Mouse (Mus musculus): ENCODE results near the gene Wapl. TPM values are rescaled to one million over a fixed set of nuclear protein-coding genes. Genes with fewer than 3 reads are reported as not detected.

Gene Wapl
- total and polyA plus RNA-seq, 3 experiments = 77.7 to 114 (median 79.2) TPM

- H3K27ac ChIP-seq (ENCODE audit: insufficient read depth, low read depth) = no peak overlapping the region
- H3K4me1 ChIP-seq (ENCODE audit: control insufficient read depth in 1 of 2, insufficient read depth in 2 of 2) = peaks cover 0 to 2% of the 10 kb centered on the region in 2 experiments; a peak in 1 of 4 replicates
- H3K9ac ChIP-seq (ENCODE audit: insufficient read depth, low read depth) = no peak overlapping the region
- no peaks in the 10 kb centered on the region for H3K27me3 ChIP-seq (replicated peaks)
- in situ Hi-C loops (cut with MboI; ENCODE audit: low pct_ligation_motif_present, low pct_unique_long_range_greater_than_20kb, low sequenced_read_pairs) = loop anchor here (10.0 kb wide), 1 partner anchor 48 kb away; the partner anchor contains the start of gene Wapl
- H3K9me3 ChIP-seq (replicated peaks; ENCODE audit: low read length) = no peaks in the 10 kb centered on the region
- dilution Hi-C loops (cut with MboI; ENCODE audit: extremely low pct_ligation_motif_present, extremely low pct_unique_long_range_greater_than_20kb, low sequenced_read_pairs) = no loop called here
- H3K4me3 ChIP-seq (replicated peaks in 1 of 3; ENCODE audit: low read depth in 2 of 3, low read length in 2 of 3, poor library complexity in 1 of 3) = no peak overlapping the region
- no peak overlapping the region for H3K4me2 ChIP-seq (ENCODE audit: insufficient read depth, low read depth, poor library complexity, severe bottlenecking)
- DNase-seq (ENCODE audit: extremely low read depth) = no peak
- no peaks in the 10 kb centered on the region for H3K36me3 ChIP-seq (replicated peaks in 1 of 2; ENCODE audit: control insufficient read depth in 1 of 2, insufficient read depth in 1 of 2, low read length in 1 of 2)
- H3K79me2 ChIP-seq (replicated peaks; ENCODE audit: control insufficient read depth, extremely low read depth, insufficient read depth, poor library complexity, severe bottlenecking) = no peaks in the 10 kb centered on the region
- TF ChIP-seq JUND (conservative IDR thresholded peaks at IDR 0.05; ENCODE audit: low read depth, low read length) = no peak
- TF ChIP-seq E2F4 (IDR thresholded peaks at IDR 0.05; ENCODE audit: insufficient replicate concordance, low read depth, low read length) = no peak
- TF ChIP-seq ZKSCAN1 (IDR thresholded peaks at IDR 0.05; ENCODE audit: borderline replicate concordance, low read depth, low read length) = no peak
- no peak for TF ChIP-seq USF1 (IDR thresholded peaks at IDR 0.05; ENCODE audit: low read depth, low read length)
- no peak for TF ChIP-seq ZNF384 (IDR thresholded peaks at IDR 0.05; ENCODE audit: low read depth, low read length)
- TF ChIP-seq UBTF (IDR thresholded peaks at IDR 0.05; ENCODE audit: low read depth, low read length) = no peak
- no peak for TF ChIP-seq MAX (IDR thresholded peaks at IDR 0.05; ENCODE audit: low read length)
- TF ChIP-seq KAT2A (IDR thresholded peaks at IDR 0.05; ENCODE audit: insufficient replicate concordance, low read length) = no peak
- no peak for TF ChIP-seq PAX5 (IDR thresholded peaks at IDR 0.05; ENCODE audit: low read length)
- no peak for TF ChIP-seq TBP (conservative IDR thresholded peaks at IDR 0.05; ENCODE audit: low read depth, low read length)
- no peak for TF ChIP-seq RAD21 (IDR thresholded peaks at IDR 0.05; ENCODE audit: low read depth, low read length)
- TF ChIP-seq POLR2AphosphoS2 (IDR thresholded peaks at IDR 0.05; ENCODE audit: low read depth, low read length) = no peak
- no peak for TF ChIP-seq USF2 (conservative IDR thresholded peaks at IDR 0.05; ENCODE audit: low read depth, low read length)
- TF ChIP-seq CHD2 (IDR thresholded peaks at IDR 0.05; ENCODE audit: low read length) = no peak
Measured at GRCm38 (mm10) chr14:34626824-34627223, 46.9 kb upstream of the Wapl start.

- dilution Hi-C loops (cut with MboI; ENCODE audit: extremely low pct_ligation_motif_present, extremely low pct_unique_long_range_greater_than_20kb, low sequenced_read_pairs) = no loop called here
- Histone ChIP-seq H3K27me3 (replicated peaks) (no peaks in the 10 kb centered on the region), H3K4me2 (ENCODE audit: insufficient read depth, low read depth, poor library complexity, severe bottlenecking) (no peak overlapping the region), H3K4me3 (replicated peaks in 1 of 3; ENCODE audit: low read depth in 2 of 3, low read length in 2 of 3, poor library complexity in 1 of 3) (no peak overlapping the region), H3K4me1 (ENCODE audit: control insufficient read depth in 1 of 2, insufficient read depth in 2 of 2) (no peaks in the 10 kb centered on the region), H3K9ac (ENCODE audit: insufficient read depth, low read depth) (no peak overlapping the region), H3K9me3 (replicated peaks; ENCODE audit: low read length) (no peaks in the 10 kb centered on the region), H3K79me2 (replicated peaks; ENCODE audit: control insufficient read depth, extremely low read depth, insufficient read depth, poor library complexity, severe bottlenecking) (no peaks in the 10 kb centered on the region), H3K27ac (ENCODE audit: insufficient read depth, low read depth) (no peak overlapping the region), H3K36me3 (replicated peaks in 1 of 2; ENCODE audit: control insufficient read depth in 1 of 2, insufficient read depth in 1 of 2, low read length in 1 of 2) (no peaks in the 10 kb centered on the region)
- TF ChIP-seq JUN (IDR thresholded peaks at IDR 0.05; ENCODE audit: insufficient read depth, low read depth, low read length) (no peak), TCF12 (IDR thresholded peaks at IDR 0.05; ENCODE audit: low read depth, low read length) (no peak), JUND (conservative IDR thresholded peaks at IDR 0.05; ENCODE audit: low read depth, low read length) (no peak), MEF2A (IDR thresholded peaks at IDR 0.05; ENCODE audit: borderline replicate concordance, low read depth, low read length) (no peak)
- in situ Hi-C loops (cut with MboI; ENCODE audit: low pct_ligation_motif_present, low pct_unique_long_range_greater_than_20kb, low sequenced_read_pairs) = no loop called here
- DNase-seq (ENCODE audit: extremely low read depth) = no peak
Measured at GRCm38 (mm10) chr14:34632722-34633448, 40.8 kb upstream of the Wapl start.

Measured in CH12.LX (cell line).